Mouse (Mus musculus): ENCODE data around the gene Ghdc. TPM values are rescaled to one million over a fixed set of nuclear protein-coding genes. Genes with fewer than 3 reads are reported as not detected.

Ghdc gene
- polyA plus RNA-seq, 1 experiment, result 7.7 TPM

GRCm38 (mm10) chr11:100728601-100729000 is 42.2 kb downstream of the Ghdc start:
- TF ChIP-seq POLR2A (IDR thresholded peaks at IDR 0.05; ENCODE audit: borderline replicate concordance, extremely low read depth, insufficient read depth, insufficient read length, poor library complexity, severe bottlenecking) (no peak), CTCF (IDR thresholded peaks at IDR 0.05; ENCODE audit: borderline replicate concordance, extremely low read depth, insufficient read depth, insufficient read length) (no peak)
- DNase-seq (ENCODE audit: low read depth), result no peak

- DNase-seq (ENCODE audit: low read depth), result no peak
- no peak for TF ChIP-seq CTCF (IDR thresholded peaks at IDR 0.05; ENCODE audit: borderline replicate concordance, extremely low read depth, insufficient read depth, insufficient read length)
- no peak for TF ChIP-seq POLR2A (IDR thresholded peaks at IDR 0.05; ENCODE audit: borderline replicate concordance, extremely low read depth, insufficient read depth, insufficient read length, poor library complexity, severe bottlenecking)
Measured at GRCm38 (mm10) chr11:100727201-100727600, 43.6 kb downstream of the Ghdc start.

DNA sequence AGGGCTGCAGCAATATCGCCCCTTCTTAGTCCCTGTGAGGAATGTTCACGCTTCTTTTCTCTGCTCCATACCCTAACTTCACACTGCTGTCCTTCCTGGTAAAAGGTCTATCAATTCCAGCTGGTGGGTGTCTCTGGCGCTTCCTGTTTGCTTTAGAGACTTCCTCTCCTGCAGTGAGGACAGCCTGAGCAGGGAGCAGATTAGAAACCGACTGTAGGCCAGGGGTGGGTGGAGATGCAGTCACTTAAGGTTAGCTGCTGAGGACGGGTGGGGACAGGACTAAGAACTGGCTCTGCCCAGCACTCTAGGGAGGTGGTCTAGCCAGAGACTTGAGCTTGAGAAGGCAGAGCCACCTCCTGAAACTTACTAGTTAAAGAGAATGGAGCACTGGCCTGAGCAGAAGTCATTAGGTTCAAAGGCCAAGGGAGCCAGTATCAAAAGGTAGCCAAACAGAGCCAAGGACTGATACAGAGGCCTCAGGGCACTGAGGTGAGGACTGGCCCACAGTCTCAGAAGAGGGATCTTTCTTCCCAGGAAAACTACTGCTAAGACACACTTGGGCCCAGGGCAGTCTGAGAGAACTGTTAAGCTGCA is 45.7 kb downstream of the Ghdc start:
- TF ChIP-seq CTCF (IDR thresholded peaks at IDR 0.05; ENCODE audit: borderline replicate concordance, extremely low read depth, insufficient read depth, insufficient read length) (no peak), POLR2A (IDR thresholded peaks at IDR 0.05; ENCODE audit: borderline replicate concordance, extremely low read depth, insufficient read depth, insufficient read length, poor library complexity, severe bottlenecking) (no peak)
- DNase-seq (ENCODE audit: low read depth), result no peak

DNA sequence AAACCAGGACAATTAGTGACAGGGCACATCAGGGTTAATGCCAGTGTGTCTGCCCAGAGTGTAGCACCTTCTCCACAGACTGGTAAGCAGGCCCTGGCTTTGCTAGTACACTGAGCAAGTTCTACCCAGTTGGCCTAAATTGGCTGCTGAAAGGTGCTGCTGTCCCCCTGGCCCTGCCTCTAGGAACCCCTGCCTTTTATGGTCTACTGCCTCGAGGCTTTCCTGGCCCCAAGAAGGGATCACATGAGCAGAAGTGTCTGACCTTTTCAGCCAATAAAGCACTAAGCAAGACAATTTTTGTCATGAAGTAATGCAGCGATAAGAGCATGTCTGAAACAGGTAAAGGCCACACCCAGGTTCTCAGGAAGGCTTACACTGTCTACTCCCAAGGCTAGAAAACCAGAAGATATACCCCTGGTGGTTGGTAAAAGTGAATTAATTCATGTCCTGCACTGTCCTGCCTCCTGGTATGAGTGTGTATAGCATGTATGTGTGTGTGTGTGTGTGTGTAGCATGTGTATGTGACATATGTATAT is 48.2 kb downstream of the Ghdc start:
- DNase-seq (ENCODE audit: low read depth), result no peak
- TF ChIP-seq POLR2A (IDR thresholded peaks at IDR 0.05; ENCODE audit: borderline replicate concordance, extremely low read depth, insufficient read depth, insufficient read length, poor library complexity, severe bottlenecking) (no peak), CTCF (IDR thresholded peaks at IDR 0.05; ENCODE audit: borderline replicate concordance, extremely low read depth, insufficient read depth, insufficient read length) (no peak)

DNA sequence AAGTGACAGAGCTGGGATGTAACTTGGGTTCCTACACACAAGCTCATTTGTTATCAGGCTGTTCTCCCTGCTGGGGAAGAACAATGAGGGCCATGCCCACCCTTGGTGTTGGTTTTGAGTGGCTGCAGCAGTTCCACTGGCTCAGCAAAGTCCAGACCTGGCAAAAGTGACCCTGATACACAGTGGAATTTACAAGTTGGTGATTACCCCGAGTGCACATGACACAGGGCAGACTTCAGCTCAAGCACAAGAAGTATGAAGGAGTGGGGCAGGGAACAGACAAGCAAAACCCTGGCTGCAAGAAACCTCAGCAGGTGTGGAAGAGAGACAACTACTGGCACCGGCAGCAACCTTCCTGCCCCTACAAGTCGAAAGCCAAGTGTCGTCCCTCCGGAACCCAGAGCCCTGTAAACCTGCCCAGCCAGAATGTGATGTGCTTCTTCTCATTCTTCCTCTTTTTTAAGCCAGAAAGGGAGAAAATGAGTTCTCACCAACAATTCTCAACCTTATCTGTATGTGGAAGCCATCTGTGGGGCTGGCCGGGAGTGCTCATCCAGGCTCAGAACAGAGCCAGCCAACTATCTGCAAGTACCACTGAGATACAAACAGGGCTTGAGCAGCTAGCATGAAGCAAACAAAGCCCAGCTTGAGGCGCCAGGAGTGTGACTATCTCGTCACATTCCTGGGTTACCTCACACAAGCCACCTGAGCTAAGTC is 48.8 kb downstream of the Ghdc start:
- TF ChIP-seq POLR2A (IDR thresholded peaks at IDR 0.05; ENCODE audit: borderline replicate concordance, extremely low read depth, insufficient read depth, insufficient read length, poor library complexity, severe bottlenecking) (no peak), CTCF (IDR thresholded peaks at IDR 0.05; ENCODE audit: borderline replicate concordance, extremely low read depth, insufficient read depth, insufficient read length) (no peak)
- no peak for DNase-seq (ENCODE audit: low read depth)

GRCm38 (mm10) chr11:100721254-100721653 is 49.5 kb downstream of the Ghdc start:
- no peak for DNase-seq (ENCODE audit: low read depth)
- TF ChIP-seq CTCF (IDR thresholded peaks at IDR 0.05; ENCODE audit: borderline replicate concordance, extremely low read depth, insufficient read depth, insufficient read length) (no peak), POLR2A (IDR thresholded peaks at IDR 0.05; ENCODE audit: borderline replicate concordance, extremely low read depth, insufficient read depth, insufficient read length, poor library complexity, severe bottlenecking) (no peak)

DNA sequence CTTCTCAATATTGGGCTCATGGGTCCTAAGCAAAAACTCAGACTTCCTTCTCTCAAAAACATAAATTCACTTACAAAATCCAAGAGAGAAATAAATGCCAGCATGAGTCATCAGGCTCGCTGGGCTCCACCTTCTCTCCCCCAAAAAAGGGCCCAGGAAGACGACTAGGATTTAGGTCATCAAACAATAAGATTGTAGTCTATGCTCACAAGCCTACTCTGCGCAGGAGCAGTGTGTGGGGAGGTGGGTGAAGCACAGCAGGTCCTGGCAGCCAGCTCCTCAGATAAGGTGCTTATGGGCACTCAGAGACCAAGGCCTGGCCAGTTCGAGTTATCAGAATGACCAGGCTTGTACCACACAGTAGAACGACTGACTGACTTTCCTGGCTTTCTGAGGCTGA is 50.4 kb downstream of the Ghdc start:
- no peak for TF ChIP-seq CTCF (IDR thresholded peaks at IDR 0.05; ENCODE audit: borderline replicate concordance, extremely low read depth, insufficient read depth, insufficient read length)
- TF ChIP-seq POLR2A (IDR thresholded peaks at IDR 0.05; ENCODE audit: borderline replicate concordance, extremely low read depth, insufficient read depth, insufficient read length, poor library complexity, severe bottlenecking), result no peak
- DNase-seq (ENCODE audit: low read depth), result no peak

GRCm38 (mm10) chr11:100719893-100720292 is 50.9 kb downstream of the Ghdc start:
- DNase-seq (ENCODE audit: low read depth), result no peak
- TF ChIP-seq POLR2A (IDR thresholded peaks at IDR 0.05; ENCODE audit: borderline replicate concordance, extremely low read depth, insufficient read depth, insufficient read length, poor library complexity, severe bottlenecking) (no peak), CTCF (IDR thresholded peaks at IDR 0.05; ENCODE audit: borderline replicate concordance, extremely low read depth, insufficient read depth, insufficient read length) (no peak)

DNA sequence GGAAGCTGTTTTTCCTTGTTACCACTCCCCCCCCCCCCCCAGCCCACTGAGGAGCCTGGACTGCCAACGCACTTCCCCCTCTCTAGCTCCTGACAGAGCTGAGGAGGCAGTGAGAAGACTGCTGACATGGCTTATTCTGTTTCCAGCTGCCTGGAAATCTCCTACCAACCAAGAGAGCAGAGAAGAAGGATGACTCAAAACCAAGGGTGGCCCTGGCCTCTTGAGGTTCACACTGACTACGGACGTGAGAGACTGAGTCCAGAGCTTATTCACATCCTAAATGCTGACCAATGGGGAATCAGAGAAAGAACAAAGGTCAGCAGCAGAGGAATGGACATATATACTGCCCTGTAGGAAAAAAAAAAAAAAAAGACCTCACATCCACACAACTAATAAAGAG is 51.4 kb downstream of the Ghdc start:
- no peak for DNase-seq (ENCODE audit: low read depth)
- no peak for TF ChIP-seq CTCF (IDR thresholded peaks at IDR 0.05; ENCODE audit: borderline replicate concordance, extremely low read depth, insufficient read depth, insufficient read length)
- TF ChIP-seq POLR2A (IDR thresholded peaks at IDR 0.05; ENCODE audit: borderline replicate concordance, extremely low read depth, insufficient read depth, insufficient read length, poor library complexity, severe bottlenecking), result no peak

GRCm38 (mm10) chr11:100718866-100719265 is 51.9 kb downstream of the Ghdc start:
- no peak for DNase-seq (ENCODE audit: low read depth)
- TF ChIP-seq POLR2A (IDR thresholded peaks at IDR 0.05; ENCODE audit: borderline replicate concordance, extremely low read depth, insufficient read depth, insufficient read length, poor library complexity, severe bottlenecking) (no peak), CTCF (IDR thresholded peaks at IDR 0.05; ENCODE audit: borderline replicate concordance, extremely low read depth, insufficient read depth, insufficient read length) (no peak)

- DNase-seq (ENCODE audit: low read depth), result no peak
- TF ChIP-seq CTCF (IDR thresholded peaks at IDR 0.05; ENCODE audit: borderline replicate concordance, extremely low read depth, insufficient read depth, insufficient read length) (no peak), POLR2A (IDR thresholded peaks at IDR 0.05; ENCODE audit: borderline replicate concordance, extremely low read depth, insufficient read depth, insufficient read length, poor library complexity, severe bottlenecking) (no peak)
Measured at GRCm38 (mm10) chr11:100718462-100718861, 52.3 kb downstream of the Ghdc start.

- TF ChIP-seq POLR2A (IDR thresholded peaks at IDR 0.05; ENCODE audit: borderline replicate concordance, extremely low read depth, insufficient read depth, insufficient read length, poor library complexity, severe bottlenecking) (no peak), CTCF (IDR thresholded peaks at IDR 0.05; ENCODE audit: borderline replicate concordance, extremely low read depth, insufficient read depth, insufficient read length) (no peak)
- no peak for DNase-seq (ENCODE audit: low read depth)
Measured at GRCm38 (mm10) chr11:100716649-100717048, 54.1 kb downstream of the Ghdc start.

Other genes starting within 250 kb of the Ghdc start
- gene Acly, start 243.0 kb downstream of the Ghdc start, polyA plus RNA-seq (2012; rRNA removed), result 189 and 209 TPM in 2 replicates
- gene Ttc25, start 225.3 kb downstream of the Ghdc start, polyA plus RNA-seq (2012; rRNA removed), result 0.90 and 2.8 TPM in 2 replicates
- 18.1 and 22.4 TPM in 2 replicates for gene Cnp, start 196.1 kb downstream of the Ghdc start, polyA plus RNA-seq (2012; rRNA removed)
- gene Nkiras2, start 151.7 kb downstream of the Ghdc start, polyA plus RNA-seq (2012; rRNA removed), result 111 and 119 TPM in 2 replicates
- gene Dnajc7, start 150.8 kb downstream of the Ghdc start, polyA plus RNA-seq (2012; rRNA removed), result 139 and 201 TPM in 2 replicates
- 0.40 and 0.63 TPM in 2 replicates for gene Zfp385c, start 78.5 kb downstream of the Ghdc start, polyA plus RNA-seq (2012; rRNA removed)
- gene Dhx58, start 66.7 kb downstream of the Ghdc start, polyA plus RNA-seq (2012; rRNA removed), result 2.4 and 2.6 TPM in 2 replicates
- 60.4 and 61.8 TPM in 2 replicates for gene Kat2a, start 58.5 kb downstream of the Ghdc start, polyA plus RNA-seq (2012; rRNA removed)
- gene Hspb9, start 57.1 kb downstream of the Ghdc start, polyA plus RNA-seq (2012; rRNA removed), result not detected in 2 replicates
- 236 and 270 TPM in 2 replicates for gene Rab5c, start 32.7 kb downstream of the Ghdc start, polyA plus RNA-seq (2012; rRNA removed)
- gene Kcnh4, start 11.0 kb downstream of the Ghdc start, polyA plus RNA-seq (2012; rRNA removed), result 33.1 and 36.4 TPM in 2 replicates
- gene Hcrt, start 8.0 kb downstream of the Ghdc start, polyA plus RNA-seq (2012; rRNA removed), result 0.45 and 0.91 TPM in 2 replicates
- 16.4 and 21.5 TPM in 2 replicates for gene Stat5b, start 79.8 kb upstream of the Ghdc start, polyA plus RNA-seq (2012; rRNA removed)
- gene Stat5a, start 88.4 kb upstream of the Ghdc start, polyA plus RNA-seq (2012; rRNA removed), result 1.4 and 2.1 TPM in 2 replicates
- gene Stat3, start 168.6 kb upstream of the Ghdc start, polyA plus RNA-seq (2012; rRNA removed), result 29.1 and 36.9 TPM in 2 replicates
- 10.5 and 24.4 TPM in 2 replicates for gene Cavin1, start 199.9 kb upstream of the Ghdc start, polyA plus RNA-seq (2012; rRNA removed)
- 144 and 197 TPM in 2 replicates for gene Atp6v0a1, start 238.5 kb upstream of the Ghdc start, polyA plus RNA-seq (2012; rRNA removed)

All from brain, embryonic 14.5 days (tissue).